Mouse (Mus musculus): ENCODE results near the gene Slc16a9.

GRCm38 (mm10) chr10:70299118-70299517 is 54.2 kb downstream of the Slc16a9 start:
- TF ChIP-seq POLR2A (IDR thresholded peaks at IDR 0.05; ENCODE audit: low read depth, low read length) (no peak), CTCF (IDR thresholded peaks at IDR 0.05; ENCODE audit: extremely low read depth, insufficient read depth, insufficient read length, insufficient replicate concordance) (no peak)

All from spleen, adult 2 months (tissue).